Mouse (Mus musculus) stomach, postnatal 0 days (tissue): ENCODE results near the gene Fpgt.

Experiments
- CTCF ChIP-seq: IDR thresholded peaks from 2 replicates; pipeline ENCODE4 v1.5.1; 2016; ENCODE audit warnings: antibody characterized with exemption, low read depth, mild to moderate bottlenecking, moderate library complexity
- EP300 ChIP-seq: optimal IDR thresholded peaks from 2 replicates; pipeline ENCODE3; 2016; ENCODE audit warnings: antibody characterized with exemption

GRCm38 (mm10) chr3:155137737-155138136 lies 44.5 kb upstream of the Fpgt start:
- TF ChIP-seq CTCF, result no peak
- no peak for TF ChIP-seq EP300
